Mouse (Mus musculus): ENCODE results near the gene Tmem151a. TPM values are rescaled to one million over a fixed set of nuclear protein-coding genes. Genes with fewer than 3 reads are reported as not detected.
A peak's percentile ranks its signal among the peaks of the same experiment; 100 is the strongest.

Gene Tmem151a
- total and polyA plus RNA-seq, 3 experiments = not detected

DNA sequence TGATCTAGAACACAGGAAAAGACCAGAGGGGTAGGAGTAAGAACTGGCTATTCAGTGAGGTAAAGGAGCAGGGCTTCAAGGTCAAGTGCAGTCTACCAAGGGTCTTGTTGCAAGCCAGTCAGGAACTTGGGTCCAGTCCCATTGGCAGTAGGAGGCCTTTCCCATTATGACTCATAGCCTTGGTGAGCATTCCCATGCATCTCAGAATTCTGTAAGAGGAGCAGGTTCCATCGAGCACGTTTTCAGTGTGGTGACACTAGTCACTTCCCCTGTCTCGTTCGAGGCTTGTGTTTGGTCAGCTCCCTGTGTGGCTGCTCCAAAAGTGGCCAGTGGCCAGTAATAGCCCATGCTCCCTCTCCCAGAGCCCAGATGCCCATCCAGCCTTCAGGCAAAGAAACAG lies 39.8 kb downstream of the Tmem151a start:
- in situ Hi-C loops (cut with MboI; ENCODE audit: low pct_ligation_motif_present, low pct_unique_long_range_greater_than_20kb, low sequenced_read_pairs) = no loop called here
- no peaks in the 10 kb centered on the region for H3K9me3 ChIP-seq (replicated peaks; ENCODE audit: low read length)

GRCm38 (mm10) chr19:5041588-5041987 lies 43.7 kb downstream of the Tmem151a start:
- H3K27me3 ChIP-seq (replicated peaks) = peaks cover 3% of the 10 kb centered on the region
- no peaks in the 10 kb centered on the region for H3K9me3 ChIP-seq (replicated peaks; ENCODE audit: low read length)
- in situ Hi-C loops (cut with MboI; ENCODE audit: low pct_ligation_motif_present, low pct_unique_long_range_greater_than_20kb, low sequenced_read_pairs) (loop anchor here (5.0 kb wide), 1 partner anchor 46 kb away; the partner anchor contains the start of genes Tmem151a and Yif1a), dilution Hi-C loops (cut with MboI; ENCODE audit: extremely low pct_ligation_motif_present, extremely low pct_unique_long_range_greater_than_20kb, low sequenced_read_pairs) (no loop called here)
- H3K36me3 ChIP-seq (replicated peaks in 1 of 2; ENCODE audit: control insufficient read depth in 1 of 2, insufficient read depth in 1 of 2, low read length in 1 of 2) = peaks cover 15 to 36% of the 10 kb centered on the region in 2 experiments
- peak overlapping the region; percentile 8; the same call in 1 of the 2 replicates for H3K27ac ChIP-seq (ENCODE audit: insufficient read depth, low read depth)
- H3K79me2 ChIP-seq (replicated peaks; ENCODE audit: control insufficient read depth, extremely low read depth, insufficient read depth, poor library complexity, severe bottlenecking) = peaks cover 11% of the 10 kb centered on the region
- peak overlapping the region; percentile 72 to 95 (median 93) for H3K4me3 ChIP-seq (replicated peaks in 1 of 3; ENCODE audit: low read depth in 2 of 3, low read length in 2 of 3, poor library complexity in 1 of 3)
- no peak for DNase-seq (ENCODE audit: extremely low read depth)
- peaks cover 12 to 40% of the 10 kb centered on the region in 2 experiments for H3K4me1 ChIP-seq (ENCODE audit: control insufficient read depth in 1 of 2, insufficient read depth in 2 of 2)
- peak overlapping the region; percentile 73 for H3K9ac ChIP-seq (ENCODE audit: insufficient read depth, low read depth)
- peak overlapping the region; percentile 89 for H3K4me2 ChIP-seq (ENCODE audit: insufficient read depth, low read depth, poor library complexity, severe bottlenecking)
- TF ChIP-seq ELF1 (IDR thresholded peaks at IDR 0.05; ENCODE audit: low read depth, low read length) (no peak), IRF4 (IDR thresholded peaks at IDR 0.05; ENCODE audit: low read depth, low read length) (no peak), KAT2A (IDR thresholded peaks at IDR 0.05; ENCODE audit: insufficient replicate concordance, low read length) (no peak), MEF2A (IDR thresholded peaks at IDR 0.05; ENCODE audit: borderline replicate concordance, low read depth, low read length) (no peak), NRF1 (IDR thresholded peaks at IDR 0.05; ENCODE audit: low read depth, low read length) (no peak), CHD2 (IDR thresholded peaks at IDR 0.05; ENCODE audit: low read length) (no peak), TBP (conservative IDR thresholded peaks at IDR 0.05; ENCODE audit: low read depth, low read length) (no peak), ZC3H11A (IDR thresholded peaks at IDR 0.05; ENCODE audit: low read depth, low read length) (no peak), USF2 (conservative IDR thresholded peaks at IDR 0.05; ENCODE audit: low read depth, low read length) (no peak), CHD1 (IDR thresholded peaks at IDR 0.05; ENCODE audit: low read depth, low read length) (no peak), PAX5 (IDR thresholded peaks at IDR 0.05; ENCODE audit: low read length) (no peak), MYC (IDR thresholded peaks at IDR 0.05; ENCODE audit: low read depth, low read length) (no peak), JUN (IDR thresholded peaks at IDR 0.05; ENCODE audit: insufficient read depth, low read depth, low read length) (no peak)

More for the DNA sequence above, 39.8 kb downstream of the Tmem151a start:
- dilution Hi-C loops (cut with MboI; ENCODE audit: extremely low pct_ligation_motif_present, extremely low pct_unique_long_range_greater_than_20kb, low sequenced_read_pairs) = no loop called here
- Histone ChIP-seq H3K27ac (ENCODE audit: insufficient read depth, low read depth) (no peak overlapping the region), H3K27me3 (replicated peaks) (no peaks in the 10 kb centered on the region), H3K4me2 (ENCODE audit: insufficient read depth, low read depth, poor library complexity, severe bottlenecking) (no peak overlapping the region), H3K4me1 (ENCODE audit: control insufficient read depth in 1 of 2, insufficient read depth in 2 of 2) (peaks cover 12 to 27% of the 10 kb centered on the region in 2 experiments), H3K9ac (ENCODE audit: insufficient read depth, low read depth) (no peak overlapping the region), H3K4me3 (replicated peaks in 1 of 3; ENCODE audit: low read depth in 2 of 3, low read length in 2 of 3, poor library complexity in 1 of 3) (no peak overlapping the region), H3K79me2 (replicated peaks; ENCODE audit: control insufficient read depth, extremely low read depth, insufficient read depth, poor library complexity, severe bottlenecking) (peaks cover 11% of the 10 kb centered on the region), H3K36me3 (replicated peaks in 1 of 2; ENCODE audit: control insufficient read depth in 1 of 2, insufficient read depth in 1 of 2, low read length in 1 of 2) (peaks cover 45 to 74% of the 10 kb centered on the region in 2 experiments)
- TF ChIP-seq MYC (IDR thresholded peaks at IDR 0.05; ENCODE audit: low read depth, low read length) (no peak), SIN3A (IDR thresholded peaks at IDR 0.05; ENCODE audit: low read length) (no peak)
- no peak for DNase-seq (ENCODE audit: extremely low read depth)
